Mouse (Mus musculus): ENCODE measurements at regions not wholly inside any gene's neighbourhood (a gene's known extent, or its start where the extent isn't known, plus 50 kb on each side); places are given as distances from the start of the nearest gene placed in this dataset.

DNA sequence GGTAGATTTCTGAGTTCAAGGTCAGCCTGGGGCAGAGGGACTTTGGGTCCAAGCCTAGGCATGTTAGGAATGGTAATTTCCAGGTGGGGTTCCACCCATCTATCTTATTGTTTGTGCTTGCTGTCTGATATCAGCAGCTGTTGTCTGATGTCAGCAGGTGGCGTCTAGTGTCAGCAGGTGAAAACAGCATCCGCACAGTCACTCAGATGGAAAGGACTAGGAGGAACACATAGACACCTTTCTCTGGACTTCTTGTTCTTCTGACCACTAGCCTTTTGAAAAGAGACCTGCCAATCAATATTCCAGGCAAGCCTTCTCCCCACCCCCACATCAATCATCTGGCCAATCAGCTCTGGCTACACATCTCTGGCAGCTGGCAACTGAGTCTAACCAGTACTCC lies 173.1 kb downstream of the Cdh26 start:
- DNase-seq (ENCODE audit: low spot score): no peak
- Histone ChIP-seq H3K36me3 (no peaks in the 10 kb centered on the region), H3K27me3 (ENCODE audit: low read depth, poor library complexity, severe bottlenecking) (no peaks in the 10 kb centered on the region), H3K27ac (no peak overlapping the region), H3K4me1 (no peaks in the 10 kb centered on the region), H3K4me3 (no peak overlapping the region), H3K9me3 (replicated peaks) (no peaks in the 10 kb centered on the region)
- 83% methylated on average over 2 of the region's 2 CpGs for WGBS

DNA sequence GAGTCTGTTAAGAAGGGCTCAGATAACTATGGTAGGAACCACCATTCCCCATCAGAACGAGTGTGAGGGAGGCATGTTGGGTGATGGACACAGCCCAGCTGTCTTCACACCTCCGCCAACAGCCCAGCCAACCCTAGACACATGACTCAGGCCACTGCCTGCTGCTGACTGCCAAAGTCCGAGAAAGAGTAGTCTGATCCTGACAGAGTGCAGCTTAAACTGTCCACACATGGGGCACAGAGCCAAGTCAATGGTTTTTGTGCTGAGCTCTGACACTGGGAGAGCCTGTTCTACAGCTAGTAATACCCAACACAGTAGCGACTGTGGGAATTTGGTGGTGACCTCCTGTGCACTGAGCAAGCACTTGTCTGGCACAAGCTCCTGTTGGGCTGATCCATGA lies 176.4 kb downstream of the Cdh26 start:
- H3K9me3 ChIP-seq (replicated peaks): no peaks in the 10 kb centered on the region
- H3K27me3 ChIP-seq (ENCODE audit: low read depth, poor library complexity, severe bottlenecking): no peaks in the 10 kb centered on the region
- no peak overlapping the region for H3K4me3 ChIP-seq
- no peaks in the 10 kb centered on the region for H3K36me3 ChIP-seq
- WGBS: 79% methylated on average over 4 of the region's 4 CpGs
- no peak overlapping the region for H3K27ac ChIP-seq
- H3K4me1 ChIP-seq: peaks cover 12% of the 10 kb centered on the region
- no peak for DNase-seq (ENCODE audit: low spot score)

DNA sequence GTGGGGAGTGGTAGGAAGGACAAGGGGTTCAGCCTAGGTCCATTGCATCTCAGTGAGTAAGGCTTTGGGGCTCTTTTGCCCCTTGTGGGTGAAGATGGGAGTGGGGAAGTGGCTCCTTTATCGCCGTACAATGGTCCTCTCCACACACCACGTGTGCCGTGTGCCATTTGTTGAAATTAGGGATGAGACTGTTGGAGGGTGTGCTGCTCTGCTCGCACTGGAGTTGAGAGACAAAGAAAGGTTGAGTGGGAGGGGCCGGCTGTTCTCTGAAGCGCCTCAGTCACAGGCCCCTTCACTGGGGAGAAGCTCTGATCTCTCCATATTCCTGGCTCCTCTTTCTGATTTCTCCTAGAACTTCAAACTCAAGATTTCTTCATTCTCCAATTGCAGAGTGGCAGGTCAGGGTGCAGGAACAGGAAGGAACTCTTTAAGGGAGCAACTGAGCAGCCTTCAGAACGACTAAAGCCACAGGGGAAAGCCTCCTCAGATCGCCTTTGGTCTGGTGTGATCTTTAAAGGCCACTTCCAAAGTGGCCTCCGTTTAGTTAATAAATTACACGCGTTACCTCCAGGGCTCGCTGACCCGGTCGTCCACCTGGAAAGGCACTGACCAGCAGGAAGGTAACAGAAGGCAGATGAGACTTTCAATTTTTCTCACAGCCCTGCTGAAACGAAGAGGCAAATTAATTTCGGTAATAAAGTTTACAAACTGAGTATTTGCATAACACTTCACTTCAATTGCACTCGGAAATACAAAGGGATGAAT lies 180.1 kb downstream of the Cdh26 start:
- 53% methylated on average over 18 of the region's 18 CpGs for WGBS
- Histone ChIP-seq H3K4me1 (peaks cover 15% of the 10 kb centered on the region), H3K27me3 (ENCODE audit: low read depth, poor library complexity, severe bottlenecking) (no peaks in the 10 kb centered on the region)

DNA sequence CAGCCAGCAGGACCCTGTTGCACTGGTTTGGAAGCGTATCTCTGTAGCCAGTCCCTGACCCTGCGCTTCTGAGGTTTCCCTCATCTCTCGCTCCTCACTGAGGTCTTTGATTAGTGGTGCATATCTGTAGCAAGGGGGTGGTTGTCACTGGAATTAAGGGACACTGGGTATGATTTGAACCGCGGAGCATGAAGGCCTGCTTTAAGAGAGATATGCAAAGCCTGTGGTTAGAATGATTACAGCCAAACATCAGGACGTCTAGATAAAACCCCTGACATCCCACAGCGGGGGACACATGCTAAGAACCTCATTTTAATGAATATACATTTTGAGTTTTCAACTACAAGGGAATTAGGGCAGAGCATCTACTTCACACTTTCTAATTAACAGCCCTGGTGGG lies 184.4 kb downstream of the Cdh26 start:
- WGBS: 69% methylated on average over 7 of the region's 7 CpGs

More for the DNA sequence above, 180.1 kb downstream of the Cdh26 start:
- H3K9me3 ChIP-seq (replicated peaks): no peaks in the 10 kb centered on the region
- H3K27ac ChIP-seq: 0 out of 2 replicates have a peak overlapping the region, but pooled peaks have one; percentile 7
- no peak overlapping the region for H3K4me3 ChIP-seq
- no peak for DNase-seq (ENCODE audit: low spot score)
- no peaks in the 10 kb centered on the region for H3K36me3 ChIP-seq

DNA sequence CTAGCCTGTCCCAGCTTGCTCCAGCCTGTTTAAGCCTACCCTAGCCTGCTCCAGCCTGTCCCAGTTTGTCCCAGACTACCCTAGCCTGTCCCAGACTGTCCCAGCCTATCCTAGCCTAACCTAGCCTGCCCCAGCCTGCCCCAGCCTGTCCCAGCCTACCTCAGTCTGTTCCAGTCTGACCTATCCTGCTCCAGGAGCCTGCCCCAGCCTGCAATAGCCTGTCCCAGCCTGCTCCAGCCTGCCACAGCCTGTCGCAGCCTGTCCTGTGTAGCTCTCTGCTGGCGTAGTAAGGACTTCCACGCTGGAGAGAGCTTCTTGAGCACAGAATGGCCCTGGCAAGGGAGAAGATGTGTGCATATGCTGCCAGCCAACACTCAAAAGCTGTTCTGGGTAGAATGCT lies 192.5 kb downstream of the Cdh26 start:
- WGBS: 59% methylated on average over 3 of the region's 3 CpGs
- Histone ChIP-seq H3K4me3 (no peak overlapping the region), H3K27ac (peak overlapping the region; percentile 71), H3K9me3 (replicated peaks) (no peaks in the 10 kb centered on the region), H3K4me1 (peaks cover 5% of the 10 kb centered on the region), H3K27me3 (ENCODE audit: low read depth, poor library complexity, severe bottlenecking) (no peaks in the 10 kb centered on the region), H3K36me3 (no peaks in the 10 kb centered on the region)
- peak; percentile 51 for DNase-seq (ENCODE audit: low spot score)

More for the DNA sequence above, 184.4 kb downstream of the Cdh26 start:
- H3K27ac ChIP-seq: no peak overlapping the region
- H3K4me1 ChIP-seq: peaks cover 15% of the 10 kb centered on the region
- no peaks in the 10 kb centered on the region for H3K36me3 ChIP-seq
- H3K4me3 ChIP-seq: no peak overlapping the region
- no peak for DNase-seq (ENCODE audit: low spot score)
- no peaks in the 10 kb centered on the region for H3K9me3 ChIP-seq (replicated peaks)
- H3K27me3 ChIP-seq (ENCODE audit: low read depth, poor library complexity, severe bottlenecking): no peaks in the 10 kb centered on the region

DNA sequence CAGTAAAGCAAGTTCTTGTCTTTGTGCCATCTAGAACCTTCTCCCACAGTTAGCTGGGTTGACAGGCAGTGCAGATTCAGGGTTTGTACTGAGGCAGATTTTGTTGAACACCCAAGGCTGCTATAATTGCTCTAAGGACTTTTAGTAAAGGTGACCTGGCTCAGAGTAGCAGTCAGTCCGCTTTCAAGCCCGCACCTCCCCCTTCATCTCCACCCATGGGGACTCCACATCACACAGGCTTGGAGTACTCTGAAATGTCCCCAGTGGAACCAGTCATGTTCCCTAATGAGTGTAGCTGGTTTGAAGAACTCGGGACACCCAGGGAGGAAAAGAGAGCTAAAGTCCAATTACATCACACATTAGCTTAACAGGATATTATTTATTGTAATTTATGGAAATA lies 194.1 kb downstream of the Cdh26 start:
- Histone ChIP-seq H3K36me3 (no peaks in the 10 kb centered on the region), H3K27me3 (ENCODE audit: low read depth, poor library complexity, severe bottlenecking) (no peaks in the 10 kb centered on the region), H3K4me1 (peaks cover 8% of the 10 kb centered on the region), H3K4me3 (no peak overlapping the region), H3K9me3 (replicated peaks) (no peaks in the 10 kb centered on the region), H3K27ac (no peak overlapping the region)
- WGBS: 89% methylated on average over 3 of the region's 3 CpGs
- DNase-seq (ENCODE audit: low spot score): no peak

DNA sequence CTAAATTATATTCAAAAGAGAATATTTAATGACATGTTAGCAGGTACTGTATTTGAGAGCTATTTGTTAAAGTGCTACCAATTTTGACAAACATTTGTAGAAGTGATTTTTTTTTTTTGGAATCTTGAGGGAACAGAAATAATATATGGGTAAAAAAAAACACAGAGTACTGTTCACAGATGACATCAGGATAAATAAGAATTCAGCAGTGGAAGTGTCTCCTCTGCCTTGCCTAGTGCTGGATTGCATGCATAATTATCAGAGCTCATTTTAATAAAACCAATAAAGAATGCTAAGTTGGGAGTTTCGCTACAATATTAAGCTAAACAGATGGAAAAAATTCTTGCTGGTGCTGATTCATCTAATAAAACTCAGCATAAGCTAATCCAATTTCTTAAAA lies 194.6 kb downstream of the Cdh26 start:
- Histone ChIP-seq H3K27ac (no peak overlapping the region), H3K9me3 (replicated peaks) (no peaks in the 10 kb centered on the region), H3K4me1 (peaks cover 8% of the 10 kb centered on the region), H3K4me3 (no peak overlapping the region), H3K27me3 (ENCODE audit: low read depth, poor library complexity, severe bottlenecking) (no peaks in the 10 kb centered on the region), H3K36me3 (no peaks in the 10 kb centered on the region)
- 95% methylated on average over 1 of the region's 1 CpGs for WGBS
- no peak for DNase-seq (ENCODE audit: low spot score)

DNA sequence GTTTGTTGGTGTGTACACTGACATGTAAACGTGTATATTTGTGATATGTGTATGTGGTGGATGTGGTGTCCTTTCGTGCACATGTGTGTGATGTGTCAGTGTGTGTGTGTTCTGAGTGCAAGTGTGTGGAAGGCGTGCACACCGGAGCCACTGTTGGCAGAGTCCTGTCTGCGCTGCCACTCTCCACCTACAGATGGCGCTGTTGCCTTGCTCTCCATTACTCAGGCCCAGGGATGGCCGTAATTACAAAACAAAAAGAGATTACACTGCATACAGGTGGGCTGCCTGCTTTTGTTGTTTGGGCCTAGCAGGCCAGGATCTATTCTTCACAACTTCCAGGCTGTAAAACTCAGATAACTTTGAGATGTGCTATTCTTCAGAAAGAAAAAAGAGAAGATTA lies 199.4 kb downstream of the Cdh26 start:
- no peaks in the 10 kb centered on the region for H3K27me3 ChIP-seq (ENCODE audit: low read depth, poor library complexity, severe bottlenecking)
- H3K27ac ChIP-seq: no peak overlapping the region
- H3K36me3 ChIP-seq: no peaks in the 10 kb centered on the region
- H3K9me3 ChIP-seq (replicated peaks): no peaks in the 10 kb centered on the region
- H3K4me3 ChIP-seq: no peak overlapping the region
- WGBS: 24% methylated on average over 7 of the region's 7 CpGs
- DNase-seq (ENCODE audit: low spot score): peak; percentile 80
- H3K4me1 ChIP-seq: peaks cover 54% of the 10 kb centered on the region

DNA sequence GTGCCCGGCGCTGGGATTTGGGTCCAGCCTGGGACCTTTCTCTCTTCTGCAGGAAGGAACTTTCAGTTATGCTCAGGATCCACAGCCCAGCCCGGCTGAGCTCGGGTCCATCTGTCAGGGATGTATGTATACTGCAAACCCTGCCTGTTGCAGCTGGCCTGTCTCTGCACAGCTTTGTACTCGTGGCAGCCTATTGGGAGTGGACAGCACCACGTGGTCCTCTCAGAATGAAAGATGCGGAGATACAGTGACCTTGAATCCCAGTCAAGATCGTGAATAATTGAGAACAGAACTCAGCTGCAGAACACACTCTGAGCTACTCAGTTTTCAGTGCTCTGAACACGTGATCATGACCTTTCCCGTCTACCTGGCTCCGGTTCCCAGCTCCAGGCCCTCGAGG lies 200.2 kb downstream of the Cdh26 start:
- peak; percentile 41 for DNase-seq (ENCODE audit: low spot score)
- H3K27ac ChIP-seq: peak overlapping the region; percentile 76
- 72% methylated on average over 12 of the region's 12 CpGs for WGBS

DNA sequence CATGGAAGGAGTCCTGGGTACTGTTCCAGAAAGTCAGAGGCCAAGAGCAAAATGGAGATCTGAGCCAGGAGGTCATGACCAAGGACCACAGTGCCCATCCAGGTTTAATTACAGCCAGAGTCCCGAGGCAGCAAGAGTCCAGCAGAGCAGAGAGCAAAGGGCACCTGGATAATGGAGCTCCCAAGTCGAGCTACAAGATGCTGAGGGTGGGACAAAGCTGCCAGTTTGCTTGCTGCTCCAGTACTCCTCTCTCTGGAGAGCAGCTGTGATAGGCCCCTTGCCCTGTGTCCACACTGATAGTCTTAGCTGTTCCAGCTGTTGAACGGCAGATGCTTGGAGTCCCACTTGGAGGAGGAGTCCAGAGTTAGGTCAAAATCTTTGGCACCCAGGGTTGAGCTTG lies 201.0 kb downstream of the Cdh26 start:
- no peak for DNase-seq (ENCODE audit: low spot score)
- no peaks in the 10 kb centered on the region for H3K27me3 ChIP-seq (ENCODE audit: low read depth, poor library complexity, severe bottlenecking)
- WGBS: 37% methylated on average over 3 of the region's 3 CpGs
- no peaks in the 10 kb centered on the region for H3K36me3 ChIP-seq
- H3K4me3 ChIP-seq: no peak overlapping the region
- peak overlapping the region; percentile 76 for H3K27ac ChIP-seq
- no peaks in the 10 kb centered on the region for H3K9me3 ChIP-seq (replicated peaks)
- H3K4me1 ChIP-seq: peaks cover 70% of the 10 kb centered on the region

More for the DNA sequence above, 200.2 kb downstream of the Cdh26 start:
- Histone ChIP-seq H3K9me3 (replicated peaks) (no peaks in the 10 kb centered on the region), H3K27me3 (ENCODE audit: low read depth, poor library complexity, severe bottlenecking) (no peaks in the 10 kb centered on the region), H3K36me3 (no peaks in the 10 kb centered on the region), H3K4me3 (no peak overlapping the region), H3K4me1 (peaks cover 62% of the 10 kb centered on the region)

DNA sequence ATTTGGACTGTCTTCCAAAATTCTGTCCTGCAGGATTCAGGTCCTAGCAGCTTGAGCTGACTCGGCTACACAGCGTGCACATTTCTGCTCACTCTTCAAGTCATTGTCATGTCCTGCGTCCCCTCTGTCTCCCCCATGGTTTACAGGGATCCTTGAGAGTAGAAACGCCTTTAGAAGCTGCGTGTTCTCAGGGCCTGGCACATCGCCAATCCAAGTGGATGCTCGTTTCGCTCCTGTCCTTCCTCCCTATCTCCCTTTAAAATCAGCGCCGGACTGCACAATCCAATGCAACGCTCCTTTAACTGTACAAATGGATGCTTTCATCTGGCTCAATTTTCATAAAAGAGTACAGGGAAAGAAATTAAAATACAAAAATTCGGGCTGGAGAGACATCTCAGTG lies 201.6 kb downstream of the Cdh26 start:
- WGBS: 92% methylated on average over 12 of the region's 12 CpGs
- DNase-seq (ENCODE audit: low spot score): no peak
- Histone ChIP-seq H3K4me1 (peaks cover 70% of the 10 kb centered on the region), H3K4me3 (no peak overlapping the region), H3K36me3 (no peaks in the 10 kb centered on the region), H3K27me3 (ENCODE audit: low read depth, poor library complexity, severe bottlenecking) (no peaks in the 10 kb centered on the region), H3K27ac (no peak overlapping the region), H3K9me3 (replicated peaks) (no peaks in the 10 kb centered on the region)

DNA sequence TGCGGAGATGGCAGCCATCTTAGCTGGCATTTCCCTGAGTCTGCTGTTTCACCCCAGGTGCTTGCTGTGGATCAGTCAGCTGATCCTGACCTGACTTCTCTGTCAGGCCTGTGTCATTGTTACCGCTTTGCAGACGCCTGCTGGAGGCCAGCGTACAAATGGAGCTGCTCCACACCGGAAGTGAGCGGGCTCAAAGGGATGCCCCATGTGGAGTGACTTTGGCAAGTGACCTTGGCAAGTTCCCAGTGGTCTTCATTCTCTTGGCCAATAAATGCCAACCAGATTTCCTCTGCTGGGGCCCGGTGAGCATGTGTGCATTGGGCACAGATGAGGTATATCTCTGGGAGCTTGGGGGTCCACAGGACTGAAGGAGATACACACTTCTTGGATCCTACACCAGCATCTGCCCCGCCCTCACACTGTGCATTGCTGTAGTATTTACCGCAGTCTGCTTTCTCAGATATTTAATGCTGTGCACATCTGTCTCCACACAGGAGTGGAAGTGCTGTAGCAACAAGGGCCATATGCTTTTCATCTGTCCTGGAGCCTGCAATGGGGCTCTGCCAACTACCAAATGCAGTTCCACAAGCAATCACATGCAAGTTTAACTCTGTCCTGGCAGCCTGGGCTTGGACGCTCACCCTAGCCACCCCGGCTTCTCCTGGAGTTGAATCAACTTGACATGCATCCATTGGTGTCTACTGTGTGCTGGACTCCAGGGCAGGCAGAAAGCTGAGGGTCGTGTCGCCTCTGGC lies 202.7 kb downstream of the Cdh26 start:
- DNase-seq (ENCODE audit: low spot score): peak; percentile 41
- Histone ChIP-seq H3K9me3 (replicated peaks) (no peaks in the 10 kb centered on the region), H3K4me1 (peaks cover 68% of the 10 kb centered on the region), H3K27me3 (ENCODE audit: low read depth, poor library complexity, severe bottlenecking) (no peaks in the 10 kb centered on the region), H3K36me3 (no peaks in the 10 kb centered on the region), H3K27ac (peak overlapping the region; percentile 84), H3K4me3 (no peak overlapping the region)
- 85% methylated on average over 13 of the region's 13 CpGs for WGBS

DNA sequence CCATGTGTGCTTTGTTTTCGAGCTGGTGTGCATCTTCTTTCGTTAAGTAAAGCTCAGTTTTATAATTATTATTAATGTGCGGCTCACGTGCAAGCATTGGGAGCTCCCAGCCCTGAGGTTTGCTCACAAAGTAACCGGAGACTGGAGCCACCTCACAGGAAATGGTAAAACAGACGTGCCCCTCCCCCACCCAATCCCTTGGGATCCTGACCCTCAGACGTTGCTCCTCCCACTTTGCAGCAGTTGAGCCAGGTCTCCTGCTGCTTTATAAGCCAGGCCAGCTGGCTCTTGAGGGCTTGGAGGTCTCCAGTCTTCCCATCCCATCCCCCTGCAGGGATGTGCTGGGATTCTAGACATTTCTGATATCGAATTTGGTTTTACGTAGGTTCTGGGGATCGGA lies 203.8 kb downstream of the Cdh26 start:
- H3K27ac ChIP-seq: peak overlapping the region; percentile 84
- WGBS: 49% methylated on average over 10 of the region's 10 CpGs
- H3K27me3 ChIP-seq (ENCODE audit: low read depth, poor library complexity, severe bottlenecking): no peaks in the 10 kb centered on the region
- H3K4me3 ChIP-seq: peak overlapping the region; percentile 17; the same call in 1 of the 2 replicates
- H3K9me3 ChIP-seq (replicated peaks): no peaks in the 10 kb centered on the region
- H3K36me3 ChIP-seq: no peaks in the 10 kb centered on the region
- DNase-seq (ENCODE audit: low spot score): peak; percentile 80
- H3K4me1 ChIP-seq: peaks cover 69% of the 10 kb centered on the region

Measured in limb, embryonic 10.5 days (tissue).